Mouse (Mus musculus) ES-E14 (cell line): ENCODE measurements around the gene Mum1.

Experiments used
- HCFC1 ChIP-seq: IDR thresholded peaks from 2 replicates; pipeline ENCODE4 v1.6.1; 2012; ENCODE audit warnings: low read length, inconsistent platforms, borderline replicate concordance; ENCODE audit not compliant: insufficient read depth
- MAFK ChIP-seq: IDR thresholded peaks from 2 replicates; pipeline ENCODE4 v1.6.1; 2014; ENCODE audit warnings: mild to moderate bottlenecking, low read depth, low read length, inconsistent platforms; ENCODE audit not compliant: insufficient read depth
- ZC3H11A ChIP-seq: IDR thresholded peaks from 2 replicates; pipeline ENCODE4 v1.6.1; 2012; ENCODE audit warnings: low read depth, mild to moderate bottlenecking, inconsistent platforms, low read length, borderline replicate concordance
- ZNF384 ChIP-seq: IDR thresholded peaks from 2 replicates; pipeline ENCODE4 v1.6.1; 2012; ENCODE audit warnings: low read depth, low read length, inconsistent platforms

DNA sequence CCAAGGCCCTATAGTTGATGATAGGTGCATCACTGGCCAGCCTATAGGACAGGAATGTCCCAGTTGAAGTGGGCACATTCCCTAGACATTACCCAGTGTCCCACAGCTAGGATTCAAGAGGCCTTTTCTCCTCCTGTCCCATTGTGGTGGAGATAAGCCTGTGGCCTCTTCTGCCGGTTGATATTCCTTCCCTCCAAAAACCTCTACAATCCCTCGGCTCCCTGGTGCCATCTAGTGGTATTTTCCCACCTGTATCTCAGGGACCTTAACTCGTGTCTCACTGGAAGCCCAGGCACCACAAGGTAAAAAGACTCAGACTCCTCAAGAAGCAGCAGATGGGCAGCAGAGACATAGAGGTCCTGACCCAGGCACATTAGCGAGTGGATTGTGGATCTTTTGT is 19.4 kb downstream of the Mum1 start:
- TF ChIP-seq HCFC1 (0 out of 2 replicates have a peak, but pooled peaks have one; percentile 18), ZNF384 (0 out of 2 replicates have a peak, but pooled peaks have one; percentile 14), MAFK (no peak), ZC3H11A (peak; percentile 42; the same call in 1 of the 2 replicates)
